Mouse (Mus musculus): ENCODE data around the gene Sec14l2. TPM values are rescaled to one million over a fixed set of nuclear protein-coding genes. Genes with fewer than 3 reads are reported as not detected.

Sec14l2 gene
- polyA plus RNA-seq, 2 experiments, result 1.7 to 5.1 TPM

- Histone ChIP-seq H3K36me3 (ENCODE audit: control insufficient read depth, insufficient read depth, low read length) (peaks cover 32% of the 10 kb centered on the region), H3K4me1 (ENCODE audit: control insufficient read depth, insufficient read depth, low read length) (no peaks in the 10 kb centered on the region), H3K9me3 (ENCODE audit: control insufficient read depth, low read length) (no peaks in the 10 kb centered on the region), H3K27ac (replicated peaks; ENCODE audit: low read depth, low read length) (no peak overlapping the region), H3K9ac (ENCODE audit: low read depth, low read length, severe bottlenecking) (no peak overlapping the region), H3K4me2 (replicated peaks; ENCODE audit: low read depth, low read length, severe bottlenecking) (no peak overlapping the region), H3K4me3 (replicated peaks; ENCODE audit: low read length) (no peak overlapping the region), H3K27me3 (ENCODE audit: control insufficient read depth, insufficient read depth, low read length) (no peaks in the 10 kb centered on the region)
- ATAC-seq (ENCODE audit: low FRiP score, low read depth) (no peak), DNase-seq (ENCODE audit: low spot score) (no peak)
- TF ChIP-seq POLR2A (IDR thresholded peaks at IDR 0.05; ENCODE audit: borderline replicate concordance, extremely low read depth, insufficient read depth, insufficient read length), result no peak
- 84% methylated on average over 9 of the region's 9 CpGs for WGBS
Observed at GRCm38 (mm10) chr11:4148536-4149156, 25.4 kb upstream of the Sec14l2 start.

GRCm38 (mm10) chr11:4148120-4148519, 24.9 kb upstream of the Sec14l2 start:
- ATAC-seq (ENCODE audit: low FRiP score, low read depth) (no peak), DNase-seq (ENCODE audit: low spot score) (no peak)
- no peak overlapping the region for H3K9ac ChIP-seq (ENCODE audit: low read depth, low read length, severe bottlenecking)
- 80% methylated on average over 5 of the region's 5 CpGs for whole genome bisulfite sequencing
- H3K36me3 ChIP-seq (ENCODE audit: control insufficient read depth, insufficient read depth, low read length), result peaks cover 37% of the 10 kb centered on the region
- no peaks in the 10 kb centered on the region for H3K9me3 ChIP-seq (ENCODE audit: control insufficient read depth, low read length)
- no peak overlapping the region for H3K4me2 ChIP-seq (replicated peaks; ENCODE audit: low read depth, low read length, severe bottlenecking)
- no peak overlapping the region for H3K27ac ChIP-seq (replicated peaks; ENCODE audit: low read depth, low read length)
- no peaks in the 10 kb centered on the region for H3K4me1 ChIP-seq (ENCODE audit: control insufficient read depth, insufficient read depth, low read length)
- no peak for TF ChIP-seq POLR2A (IDR thresholded peaks at IDR 0.05; ENCODE audit: borderline replicate concordance, extremely low read depth, insufficient read depth, insufficient read length)
- H3K27me3 ChIP-seq (ENCODE audit: control insufficient read depth, insufficient read depth, low read length), result no peaks in the 10 kb centered on the region
- no peak overlapping the region for H3K4me3 ChIP-seq (replicated peaks; ENCODE audit: low read length)

GRCm38 (mm10) chr11:4147098-4147497, 23.9 kb upstream of the Sec14l2 start:
- H3K36me3 ChIP-seq (ENCODE audit: control insufficient read depth, insufficient read depth, low read length), result peaks cover 43% of the 10 kb centered on the region
- DNase-seq (ENCODE audit: low spot score), result no peak

GRCm38 (mm10) chr11:4146381-4146780, 23.2 kb upstream of the Sec14l2 start:
- WGBS, result 79% methylated on average over 6 of the region's 6 CpGs
- Histone ChIP-seq H3K9ac (ENCODE audit: low read depth, low read length, severe bottlenecking) (no peak overlapping the region), H3K36me3 (ENCODE audit: control insufficient read depth, insufficient read depth, low read length) (peaks cover 50% of the 10 kb centered on the region), H3K9me3 (ENCODE audit: control insufficient read depth, low read length) (no peaks in the 10 kb centered on the region), H3K27ac (replicated peaks; ENCODE audit: low read depth, low read length) (no peak overlapping the region), H3K4me3 (replicated peaks; ENCODE audit: low read length) (no peak overlapping the region), H3K4me1 (ENCODE audit: control insufficient read depth, insufficient read depth, low read length) (no peaks in the 10 kb centered on the region), H3K4me2 (replicated peaks; ENCODE audit: low read depth, low read length, severe bottlenecking) (no peak overlapping the region), H3K27me3 (ENCODE audit: control insufficient read depth, insufficient read depth, low read length) (no peaks in the 10 kb centered on the region)
- DNase-seq (ENCODE audit: low spot score) (no peak), ATAC-seq (ENCODE audit: low FRiP score, low read depth) (0 out of 2 replicates have a peak, but pooled peaks have one; percentile 25)
- no peak for TF ChIP-seq POLR2A (IDR thresholded peaks at IDR 0.05; ENCODE audit: borderline replicate concordance, extremely low read depth, insufficient read depth, insufficient read length)

More at GRCm38 (mm10) chr11:4147098-4147497, 23.9 kb upstream of the Sec14l2 start:
- Histone ChIP-seq H3K27ac (replicated peaks; ENCODE audit: low read depth, low read length) (no peak overlapping the region), H3K4me2 (replicated peaks; ENCODE audit: low read depth, low read length, severe bottlenecking) (no peak overlapping the region), H3K4me3 (replicated peaks; ENCODE audit: low read length) (no peak overlapping the region), H3K9ac (ENCODE audit: low read depth, low read length, severe bottlenecking) (no peak overlapping the region), H3K9me3 (ENCODE audit: control insufficient read depth, low read length) (no peaks in the 10 kb centered on the region), H3K4me1 (ENCODE audit: control insufficient read depth, insufficient read depth, low read length) (no peaks in the 10 kb centered on the region), H3K27me3 (ENCODE audit: control insufficient read depth, insufficient read depth, low read length) (no peaks in the 10 kb centered on the region)
- 86% methylated on average over 10 of the region's 10 CpGs for WGBS
- ATAC-seq (ENCODE audit: low FRiP score, low read depth), result 0 out of 2 replicates have a peak, but pooled peaks have one; percentile 21
- TF ChIP-seq POLR2A (IDR thresholded peaks at IDR 0.05; ENCODE audit: borderline replicate concordance, extremely low read depth, insufficient read depth, insufficient read length), result no peak

- H3K27me3 ChIP-seq (ENCODE audit: control insufficient read depth, insufficient read depth, low read length), result no peaks in the 10 kb centered on the region
- no peaks in the 10 kb centered on the region for H3K4me1 ChIP-seq (ENCODE audit: control insufficient read depth, insufficient read depth, low read length)
- 84% methylated on average over 21 of the region's 21 CpGs for WGBS
- H3K9me3 ChIP-seq (ENCODE audit: control insufficient read depth, low read length), result no peaks in the 10 kb centered on the region
- H3K4me2 ChIP-seq (replicated peaks; ENCODE audit: low read depth, low read length, severe bottlenecking), result no peak overlapping the region
- TF ChIP-seq POLR2A (IDR thresholded peaks at IDR 0.05; ENCODE audit: borderline replicate concordance, extremely low read depth, insufficient read depth, insufficient read length), result no peak
- no peak overlapping the region for H3K9ac ChIP-seq (ENCODE audit: low read depth, low read length, severe bottlenecking)
- ATAC-seq (ENCODE audit: low FRiP score, low read depth) (no peak), DNase-seq (ENCODE audit: low spot score) (no peak)
- no peak overlapping the region for H3K27ac ChIP-seq (replicated peaks; ENCODE audit: low read depth, low read length)
- H3K4me3 ChIP-seq (replicated peaks; ENCODE audit: low read length), result no peak overlapping the region
- peaks cover 70% of the 10 kb centered on the region for H3K36me3 ChIP-seq (ENCODE audit: control insufficient read depth, insufficient read depth, low read length)
Observed at GRCm38 (mm10) chr11:4143281-4144062, 20.3 kb upstream of the Sec14l2 start.

Data from limb, embryonic 14.5 days (tissue).